Mouse (Mus musculus) bone marrow macrophage, adult 2 months (primary cell): ENCODE measurements around the gene Ism2.

Experiments
- CTCF ChIP-seq: IDR thresholded peaks from 2 replicates; pipeline ENCODE4 v1.5.1; 2012; ENCODE audit warnings: low read depth, mild to moderate bottlenecking, low read length, moderate library complexity
- POLR2A ChIP-seq: IDR thresholded peaks from 2 replicates; pipeline ENCODE4 v1.6.1; 2012; ENCODE audit warnings: mild to moderate bottlenecking, low read depth, low read length, borderline replicate concordance

DNA sequence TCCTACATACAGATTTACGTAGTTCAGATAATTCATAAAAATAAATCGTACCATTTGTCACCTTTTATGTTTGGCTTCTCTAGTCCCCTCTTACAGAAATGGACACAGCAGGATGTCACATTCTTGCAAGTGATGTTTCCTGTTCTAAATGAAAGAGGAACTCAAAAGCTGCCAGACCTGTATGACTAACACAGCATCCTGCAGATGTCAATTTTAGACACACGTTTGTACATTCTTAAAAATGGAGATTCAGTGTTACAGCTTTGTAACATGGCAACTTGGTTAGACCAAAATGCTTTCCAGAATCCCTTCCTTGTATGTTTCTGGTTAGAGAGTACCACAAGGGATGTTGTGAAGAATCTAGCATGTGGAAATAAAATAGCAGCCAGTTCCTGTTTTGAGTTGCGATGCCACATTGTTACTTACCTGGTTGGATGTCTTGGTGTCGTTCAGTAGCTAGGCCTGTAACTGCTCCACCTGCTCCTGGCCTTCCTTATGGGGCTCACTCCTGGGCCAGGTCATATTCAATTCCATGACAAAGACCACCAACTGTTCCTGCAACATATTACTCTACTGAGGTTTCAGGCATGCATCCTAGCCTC is 62.5 kb downstream of the Ism2 start:
- TF ChIP-seq POLR2A (no peak), CTCF (no peak)
